Mouse (Mus musculus): ENCODE results near the gene Ak8.

Gene Ak8

DNA sequence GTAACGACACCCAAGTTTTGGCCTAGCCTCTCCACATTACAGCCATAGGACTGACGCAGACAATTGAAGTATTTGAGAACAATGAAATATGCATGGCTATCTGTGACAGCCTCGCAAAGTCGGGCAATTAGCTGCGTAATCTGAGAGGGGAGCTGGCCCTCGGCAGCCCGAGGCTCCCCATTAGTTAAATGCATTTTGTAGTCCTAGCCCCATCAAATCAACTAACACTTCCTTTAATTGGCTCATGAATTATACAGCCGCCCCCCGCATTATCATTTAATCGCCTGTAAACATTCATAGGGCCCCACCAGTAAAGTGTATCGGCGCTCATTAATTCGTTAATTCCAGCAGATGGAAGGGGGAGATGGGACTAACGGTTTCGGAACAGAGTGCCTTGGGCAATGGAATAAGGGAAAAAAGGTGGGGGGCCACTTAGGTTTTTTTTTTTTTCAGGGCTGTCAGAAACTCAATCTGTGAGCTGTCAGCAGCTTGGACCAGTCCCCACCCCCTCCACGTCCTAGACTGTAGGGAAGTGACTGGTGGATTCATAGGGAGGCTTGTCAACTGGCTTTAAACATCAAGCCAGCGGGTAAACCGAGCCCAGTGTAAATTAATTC, 97.6 kb downstream of the Ak8 start:
- peak; percentile 23 for DNase-seq (ENCODE audit: low spot score)

DNA sequence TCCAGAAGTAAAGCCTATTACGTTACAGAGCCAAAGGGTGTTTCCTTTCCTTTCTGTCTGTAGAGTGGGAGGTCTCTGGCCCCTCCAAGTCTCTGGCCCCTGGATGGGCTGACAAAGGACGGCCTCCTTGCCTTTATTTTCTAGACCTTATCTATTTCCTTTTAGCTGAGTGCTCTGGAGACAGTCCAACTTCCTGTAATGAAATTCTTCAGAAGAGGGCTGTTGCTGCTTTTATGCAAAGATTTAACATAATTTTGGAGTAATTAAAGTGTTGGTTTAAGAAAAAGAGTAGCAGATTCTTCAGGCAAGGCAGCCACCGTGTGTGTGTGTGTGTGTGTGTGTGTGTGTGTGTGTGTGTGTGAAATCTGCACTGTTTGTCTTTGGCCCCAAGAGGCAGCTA, 98.4 kb downstream of the Ak8 start:
- peak; percentile 28 for DNase-seq (ENCODE audit: low spot score)

- DNase-seq (ENCODE audit: low spot score) = no peak
These were observed 99.6 kb downstream of the Ak8 start for GRCm38 (mm10) chr2:28799575-28799974.

DNA sequence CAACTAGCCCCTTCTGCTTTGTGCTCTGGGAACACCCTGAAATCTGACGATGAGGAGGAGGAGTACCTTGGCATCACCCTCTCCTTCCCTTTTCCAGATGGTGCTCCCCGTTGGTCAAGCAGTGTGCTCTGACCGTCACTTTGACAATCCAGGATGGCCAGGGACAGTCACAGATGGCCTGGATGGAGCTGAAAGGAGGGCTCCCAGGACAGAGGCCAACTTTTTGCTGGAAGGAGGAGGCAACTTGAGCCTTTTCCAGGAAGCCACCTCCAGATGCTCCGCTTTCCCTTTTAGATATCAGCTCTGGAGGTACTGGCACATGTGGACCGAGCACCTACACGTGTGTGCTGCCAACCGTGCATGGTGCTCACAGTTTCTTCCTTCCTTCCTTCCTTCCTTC, 103.4 kb downstream of the Ak8 start:
- no peak for DNase-seq (ENCODE audit: low spot score)

DNA sequence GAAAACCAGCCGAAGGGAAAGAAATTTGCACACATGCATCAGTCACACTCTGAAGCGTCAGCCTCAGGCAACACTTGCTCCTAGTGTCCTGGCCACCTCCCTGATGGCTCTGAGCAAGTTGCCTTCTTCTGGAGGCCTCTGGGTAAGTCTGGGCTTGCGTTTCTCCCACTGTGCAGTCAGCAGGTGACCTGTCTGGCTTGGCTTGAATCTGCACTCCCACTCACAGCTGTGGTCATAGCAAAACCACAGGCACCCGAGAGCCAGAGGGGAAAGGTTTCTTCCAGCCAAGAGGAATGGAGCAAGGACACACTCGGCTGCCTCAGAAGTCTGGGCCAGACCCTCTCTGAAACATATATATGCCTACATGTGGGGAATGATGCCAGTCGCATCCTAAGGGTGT, 108.9 kb downstream of the Ak8 start:
- no peak for DNase-seq (ENCODE audit: low spot score)

- DNase-seq (ENCODE audit: low spot score) = no peak
These were observed 110.5 kb downstream of the Ak8 start for GRCm38 (mm10) chr2:28810260-28811013.

DNA sequence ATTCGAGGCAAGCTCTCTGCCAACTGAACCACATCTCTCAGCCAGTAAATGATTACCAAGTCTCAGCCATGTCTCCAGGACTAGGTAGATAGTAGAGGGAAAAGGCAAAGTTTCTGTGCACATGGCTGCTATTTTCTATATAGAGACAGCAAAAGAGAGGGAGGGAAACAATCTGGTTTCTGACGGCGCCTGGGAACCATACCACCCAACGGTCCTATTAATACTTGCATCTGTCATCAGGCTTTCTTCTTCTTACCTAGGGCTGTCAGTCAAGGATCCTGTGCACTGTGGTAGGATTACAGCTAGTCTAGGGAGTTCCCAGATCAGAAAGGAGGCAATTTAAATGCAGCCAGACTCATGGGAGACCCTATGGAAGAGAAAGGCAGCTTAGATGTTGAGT, 118.9 kb downstream of the Ak8 start:
- no peak for DNase-seq (ENCODE audit: low spot score)

GRCm38 (mm10) chr2:28829265-28829664, 129.3 kb downstream of the Ak8 start:
- DNase-seq (ENCODE audit: low spot score) = peak; percentile 51

- no peak for DNase-seq (ENCODE audit: low spot score)
These were observed 136.4 kb downstream of the Ak8 start for GRCm38 (mm10) chr2:28836181-28836940.

- peak; percentile 38 for DNase-seq (ENCODE audit: low spot score)
These were observed 139.7 kb downstream of the Ak8 start for GRCm38 (mm10) chr2:28839501-28840221.

GRCm38 (mm10) chr2:28840222-28840951, 140.4 kb downstream of the Ak8 start, which contains the start of the genes Gtf3c4 and Ddx31:
Gene Gtf3c4 (minus strand): TSS chr2:28840360.
Gene Ddx31 (plus strand): TSS chr2:28840406.
- DNase-seq (ENCODE audit: low spot score) = peak; percentile 91

- no peak for DNase-seq (ENCODE audit: low spot score)
These were observed 142.1 kb downstream of the Ak8 start for GRCm38 (mm10) chr2:28842042-28842441.

DNA sequence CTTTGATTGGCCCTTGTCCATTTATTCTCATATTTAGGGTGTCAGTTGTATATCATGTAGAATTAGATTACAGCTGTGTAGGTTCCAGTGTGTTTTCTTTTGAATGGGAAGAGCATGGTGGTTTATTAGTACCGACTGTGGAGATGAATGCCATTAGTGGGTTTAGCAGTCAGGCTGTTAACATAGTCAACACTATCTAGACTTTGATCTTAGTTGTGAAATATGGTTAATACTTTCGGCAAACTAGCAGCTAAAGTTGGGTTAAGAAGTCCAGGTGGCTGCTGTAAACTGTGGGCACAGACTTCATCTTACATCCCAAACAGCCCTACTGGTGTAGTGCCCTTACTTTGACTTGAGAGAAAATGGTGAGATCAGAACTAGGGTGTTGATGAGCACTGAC, 148.9 kb downstream of the Ak8 start:
- no peak for DNase-seq (ENCODE audit: low spot score)

GRCm38 (mm10) chr2:28852594-28852993, 152.6 kb downstream of the Ak8 start:
- no peak for DNase-seq (ENCODE audit: low spot score)

- peak; percentile 15 for DNase-seq (ENCODE audit: low spot score)
These were observed 155.8 kb downstream of the Ak8 start for GRCm38 (mm10) chr2:28855773-28856172.

DNA sequence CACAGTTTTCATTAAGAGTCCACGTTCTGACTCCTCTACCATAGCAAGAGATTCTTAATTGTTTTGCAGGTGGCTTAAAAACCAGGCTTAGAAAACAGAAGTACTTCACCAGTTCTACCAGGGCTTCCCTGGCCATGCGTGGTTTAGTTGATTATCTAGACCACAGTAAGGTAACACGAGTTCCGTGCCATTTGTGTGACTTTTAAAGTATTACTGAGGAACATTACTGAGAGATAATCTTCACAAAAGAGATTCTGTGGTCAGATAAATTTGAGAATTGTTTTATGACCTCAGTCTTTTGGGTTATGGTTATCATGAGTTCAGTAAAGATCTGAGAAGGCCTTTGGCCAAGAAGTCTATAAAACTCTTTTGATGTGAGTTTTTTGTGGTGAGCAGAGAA, 159.3 kb downstream of the Ak8 start:
- no peak for DNase-seq (ENCODE audit: low spot score)

DNA sequence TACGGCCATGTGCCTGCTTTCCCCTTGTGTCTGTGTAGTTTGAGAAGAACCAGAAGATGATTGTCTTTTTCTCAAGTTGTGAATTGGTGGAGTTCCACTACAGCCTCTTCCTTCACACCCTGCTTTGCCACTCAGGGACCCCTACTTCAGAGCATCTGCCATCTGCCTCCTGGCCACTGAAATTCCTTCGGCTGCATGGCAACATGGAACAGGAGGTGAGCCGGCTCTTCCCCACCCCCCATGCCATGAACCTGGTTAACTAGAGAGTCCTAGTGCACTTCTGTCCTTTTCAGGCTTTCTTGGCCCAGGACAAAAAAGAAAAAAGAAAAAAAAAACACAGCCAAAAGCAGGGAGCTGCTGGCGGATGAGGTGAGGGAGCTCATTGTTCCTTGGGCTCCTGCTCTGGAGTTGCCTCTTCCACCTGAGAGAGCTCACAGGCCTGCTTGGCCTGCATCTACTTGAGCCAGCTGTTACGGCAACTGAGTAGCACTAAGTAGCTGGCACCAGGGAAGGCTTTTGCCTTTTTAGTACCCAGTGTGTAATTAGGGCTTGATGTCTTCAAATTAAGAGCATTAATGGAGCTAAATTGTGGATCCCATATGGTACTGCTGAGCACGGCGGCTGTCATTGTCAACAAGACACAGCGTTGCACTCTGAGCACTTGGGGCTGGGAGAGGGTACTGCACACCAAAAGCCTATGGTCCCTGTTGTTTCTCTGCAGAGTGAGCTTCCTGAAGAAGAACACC, 160.9 kb downstream of the Ak8 start:
- DNase-seq (ENCODE audit: low spot score) = no peak

Measured in MN1 (cell line).